Mouse (Mus musculus): Measurements from ENCODE around the gene Ap5b1.

Gene Ap5b1

GRCm38 (mm10) chr19:5612762-5613411, 45.1 kb downstream of the Ap5b1 start:
- DNase-seq: no peak

GRCm38 (mm10) chr19:5614953-5615352, 47.1 kb downstream of the Ap5b1 start:
- peak; percentile 84 for DNase-seq

GRCm38 (mm10) chr19:5620007-5620406, 52.2 kb downstream of the Ap5b1 start:
- DNase-seq: no peak
